Mouse (Mus musculus): ENCODE data around the gene Abcb11. TPM values are rescaled to one million over a fixed set of nuclear protein-coding genes. Genes with fewer than 3 reads are reported as not detected.
A peak's percentile ranks its signal among the peaks of the same experiment; 100 is the strongest.
"Not testable (repeated sequence)": the region's sequence is repeated elsewhere in the genome, so short reads cannot be mapped to it uniquely, and the experiment has no call there.

Gene Abcb11
- polyA plus RNA-seq, 1 experiment from 2014 or later: not detected

GRCm38 (mm10) chr2:69355402-69355801, 13.0 kb upstream of the Abcb11 start:
- H3K36me3 ChIP-seq (ENCODE audit: control insufficient read depth, insufficient read depth, low read length); H3K4me3 ChIP-seq (replicated peaks; ENCODE audit: low read depth, low read length); H3K4me1 ChIP-seq (ENCODE audit: control insufficient read depth, insufficient read depth, low read length); H3K27me3 ChIP-seq (ENCODE audit: control insufficient read depth, insufficient read depth, low read length); DNase-seq; H3K4me2 ChIP-seq (ENCODE audit: low read length); H3K9ac ChIP-seq (replicated peaks; ENCODE audit: low read length); H3K9me3 ChIP-seq (ENCODE audit: control insufficient read depth, low read length); H3K27ac ChIP-seq (replicated peaks; ENCODE audit: low read depth, low read length): not testable (repeated sequence)
- peak; percentile 100 for ATAC-seq (ENCODE audit: low FRiP score, low TSS enrichment)

GRCm38 (mm10) chr2:69341506-69341905, 910 bp downstream of the Abcb11 start:
- no peaks in the 10 kb centered on the region for H3K27me3 ChIP-seq (ENCODE audit: control insufficient read depth, insufficient read depth, low read length)
- H3K4me1 ChIP-seq (ENCODE audit: control insufficient read depth, insufficient read depth, low read length): no peaks in the 10 kb centered on the region
- no peak overlapping the region for H3K9ac ChIP-seq (replicated peaks; ENCODE audit: low read length)
- no peak for DNase-seq
- no peaks in the 10 kb centered on the region for H3K36me3 ChIP-seq (ENCODE audit: control insufficient read depth, insufficient read depth, low read length)
- no peak overlapping the region for H3K4me2 ChIP-seq (ENCODE audit: low read length)
- no peak overlapping the region for H3K27ac ChIP-seq (replicated peaks; ENCODE audit: low read depth, low read length)
- H3K9me3 ChIP-seq (ENCODE audit: control insufficient read depth, low read length): no peaks in the 10 kb centered on the region
- H3K4me3 ChIP-seq (replicated peaks; ENCODE audit: low read depth, low read length): no peak overlapping the region
- WGBS: 92% methylated on average over 6 of the region's 6 CpGs
- ATAC-seq (ENCODE audit: low FRiP score, low TSS enrichment): no peak

GRCm38 (mm10) chr2:69331523-69331922, 10.9 kb downstream of the Abcb11 start:
- H3K4me2 ChIP-seq (ENCODE audit: low read length); H3K36me3 ChIP-seq (ENCODE audit: control insufficient read depth, insufficient read depth, low read length); H3K9me3 ChIP-seq (ENCODE audit: control insufficient read depth, low read length); H3K9ac ChIP-seq (replicated peaks; ENCODE audit: low read length); H3K4me1 ChIP-seq (ENCODE audit: control insufficient read depth, insufficient read depth, low read length); H3K4me3 ChIP-seq (replicated peaks; ENCODE audit: low read depth, low read length); ATAC-seq (ENCODE audit: low FRiP score, low TSS enrichment); H3K27ac ChIP-seq (replicated peaks; ENCODE audit: low read depth, low read length); DNase-seq: not testable (repeated sequence)
- H3K27me3 ChIP-seq (ENCODE audit: control insufficient read depth, insufficient read depth, low read length): peaks cover 14% of the 10 kb centered on the region; the same call in 1 of the 2 replicates
- 94% methylated on average over 5 of the region's 6 CpGs for WGBS

- Histone ChIP-seq H3K9me3 (ENCODE audit: control insufficient read depth, low read length) (no peaks in the 10 kb centered on the region), H3K9ac (replicated peaks; ENCODE audit: low read length) (no peak overlapping the region), H3K4me3 (replicated peaks; ENCODE audit: low read depth, low read length) (no peak overlapping the region), H3K4me1 (ENCODE audit: control insufficient read depth, insufficient read depth, low read length) (peaks cover 5% of the 10 kb centered on the region; the same call in 1 of the 2 replicates), H3K27me3 (ENCODE audit: control insufficient read depth, insufficient read depth, low read length) (peaks cover 24% of the 10 kb centered on the region), H3K36me3 (ENCODE audit: control insufficient read depth, insufficient read depth, low read length) (no peaks in the 10 kb centered on the region), H3K27ac (replicated peaks; ENCODE audit: low read depth, low read length) (no peak overlapping the region), H3K4me2 (ENCODE audit: low read length) (no peak overlapping the region)
- DNase-seq (peak; percentile 75), ATAC-seq (ENCODE audit: low FRiP score, low TSS enrichment) (peak; percentile 84)
- WGBS: 57% methylated on average over 5 of the region's 5 CpGs
These were observed 13.8 kb downstream of the Abcb11 start for GRCm38 (mm10) chr2:69328509-69329163.

GRCm38 (mm10) chr2:69324881-69325660, 17.3 kb downstream of the Abcb11 start:
- no peak overlapping the region for H3K9ac ChIP-seq (replicated peaks; ENCODE audit: low read length)
- WGBS: 87% methylated on average over 5 of the region's 5 CpGs
- no peaks in the 10 kb centered on the region for H3K9me3 ChIP-seq (ENCODE audit: control insufficient read depth, low read length)
- ATAC-seq (ENCODE audit: low FRiP score, low TSS enrichment): no peak
- no peaks in the 10 kb centered on the region for H3K36me3 ChIP-seq (ENCODE audit: control insufficient read depth, insufficient read depth, low read length)
- H3K4me2 ChIP-seq (ENCODE audit: low read length): no peak overlapping the region
- no peak overlapping the region for H3K27ac ChIP-seq (replicated peaks; ENCODE audit: low read depth, low read length)
- H3K27me3 ChIP-seq (ENCODE audit: control insufficient read depth, insufficient read depth, low read length): peaks cover 16% of the 10 kb centered on the region
- H3K4me3 ChIP-seq (replicated peaks; ENCODE audit: low read depth, low read length): no peak overlapping the region
- H3K4me1 ChIP-seq (ENCODE audit: control insufficient read depth, insufficient read depth, low read length): peaks cover 5% of the 10 kb centered on the region; the same call in 1 of the 2 replicates
- DNase-seq: no peak

- DNase-seq: no peak
- Histone ChIP-seq H3K36me3 (ENCODE audit: control insufficient read depth, insufficient read depth, low read length) (no peaks in the 10 kb centered on the region), H3K27me3 (ENCODE audit: control insufficient read depth, insufficient read depth, low read length) (peaks cover 16% of the 10 kb centered on the region), H3K4me1 (ENCODE audit: control insufficient read depth, insufficient read depth, low read length) (no peaks in the 10 kb centered on the region), H3K27ac (replicated peaks; ENCODE audit: low read depth, low read length) (no peak overlapping the region), H3K9me3 (ENCODE audit: control insufficient read depth, low read length) (no peaks in the 10 kb centered on the region), H3K4me2 (ENCODE audit: low read length) (no peak overlapping the region), H3K4me3 (replicated peaks; ENCODE audit: low read depth, low read length) (no peak overlapping the region), H3K9ac (replicated peaks; ENCODE audit: low read length) (no peak overlapping the region)
- WGBS: 90% methylated on average over 4 of the region's 4 CpGs
- no peak for ATAC-seq (ENCODE audit: low FRiP score, low TSS enrichment)
These were observed 19.4 kb downstream of the Abcb11 start for GRCm38 (mm10) chr2:69323018-69323417.

- Histone ChIP-seq H3K4me2 (ENCODE audit: low read length) (no peak overlapping the region), H3K9ac (replicated peaks; ENCODE audit: low read length) (no peak overlapping the region), H3K9me3 (ENCODE audit: control insufficient read depth, low read length) (no peaks in the 10 kb centered on the region), H3K36me3 (ENCODE audit: control insufficient read depth, insufficient read depth, low read length) (no peaks in the 10 kb centered on the region), H3K4me1 (ENCODE audit: control insufficient read depth, insufficient read depth, low read length) (no peaks in the 10 kb centered on the region), H3K4me3 (replicated peaks; ENCODE audit: low read depth, low read length) (no peak overlapping the region), H3K27me3 (ENCODE audit: control insufficient read depth, insufficient read depth, low read length) (peaks cover 11% of the 10 kb centered on the region), H3K27ac (replicated peaks; ENCODE audit: low read depth, low read length) (no peak overlapping the region)
- DNase-seq: no peak
- WGBS: 79% methylated on average over 5 of the region's 5 CpGs
- no peak for ATAC-seq (ENCODE audit: low FRiP score, low TSS enrichment)
These were observed 21.0 kb downstream of the Abcb11 start for GRCm38 (mm10) chr2:69321457-69321856.

GRCm38 (mm10) chr2:69311337-69311736, 31.1 kb downstream of the Abcb11 start:
- Histone ChIP-seq H3K4me2 (ENCODE audit: low read length) (no peak overlapping the region), H3K27me3 (ENCODE audit: control insufficient read depth, insufficient read depth, low read length) (no peaks in the 10 kb centered on the region), H3K4me3 (replicated peaks; ENCODE audit: low read depth, low read length) (no peak overlapping the region)

GRCm38 (mm10) chr2:69308136-69308535, 34.3 kb downstream of the Abcb11 start:
- WGBS: 73% methylated on average over 6 of the region's 6 CpGs
- Histone ChIP-seq H3K4me2 (ENCODE audit: low read length) (no peak overlapping the region), H3K9ac (replicated peaks; ENCODE audit: low read length) (no peak overlapping the region), H3K9me3 (ENCODE audit: control insufficient read depth, low read length) (no peaks in the 10 kb centered on the region), H3K27me3 (ENCODE audit: control insufficient read depth, insufficient read depth, low read length) (no peaks in the 10 kb centered on the region), H3K36me3 (ENCODE audit: control insufficient read depth, insufficient read depth, low read length) (no peaks in the 10 kb centered on the region), H3K4me1 (ENCODE audit: control insufficient read depth, insufficient read depth, low read length) (no peaks in the 10 kb centered on the region), H3K27ac (replicated peaks; ENCODE audit: low read depth, low read length) (no peak overlapping the region), H3K4me3 (replicated peaks; ENCODE audit: low read depth, low read length) (no peak overlapping the region)
- no peak for DNase-seq
- no peak for ATAC-seq (ENCODE audit: low FRiP score, low TSS enrichment)

More at GRCm38 (mm10) chr2:69311337-69311736, 31.1 kb downstream of the Abcb11 start:
- H3K36me3 ChIP-seq (ENCODE audit: control insufficient read depth, insufficient read depth, low read length): no peaks in the 10 kb centered on the region
- no peaks in the 10 kb centered on the region for H3K4me1 ChIP-seq (ENCODE audit: control insufficient read depth, insufficient read depth, low read length)
- DNase-seq (no peak), ATAC-seq (ENCODE audit: low FRiP score, low TSS enrichment) (no peak)
- WGBS: 94% methylated on average over 4 of the region's 4 CpGs
- H3K9me3 ChIP-seq (ENCODE audit: control insufficient read depth, low read length): no peaks in the 10 kb centered on the region
- no peak overlapping the region for H3K9ac ChIP-seq (replicated peaks; ENCODE audit: low read length)
- H3K27ac ChIP-seq (replicated peaks; ENCODE audit: low read depth, low read length): no peak overlapping the region
